Mouse (Mus musculus): ENCODE measurements around the gene Mtmr10.

DNA sequence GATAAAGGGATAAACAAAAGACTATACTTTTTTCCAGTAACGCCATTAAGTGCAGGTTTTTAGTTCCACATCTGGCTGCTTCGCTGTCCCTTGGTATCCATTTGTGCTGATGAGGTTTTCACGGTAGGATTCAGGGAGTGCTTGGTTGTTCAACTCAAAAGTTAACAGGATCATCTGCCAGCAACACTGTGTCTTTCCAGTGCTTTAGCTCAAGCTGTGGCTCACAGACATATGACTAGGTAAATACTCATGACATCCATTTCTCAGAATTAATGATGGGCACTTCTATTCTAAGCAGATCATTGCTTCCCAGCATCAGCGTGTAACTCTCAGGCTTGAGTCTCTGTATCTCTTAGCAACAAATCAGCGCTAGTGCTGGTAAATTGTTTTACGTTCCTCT, 43.1 kb upstream of the Mtmr10 start:
- TF ChIP-seq CTCF (conservative IDR thresholded peaks at IDR 0.05; ENCODE audit: low read length) (no peak), POU5F1 (IDR thresholded peaks at IDR 0.05; ENCODE audit: borderline replicate concordance, low read length) (no peak)
